Mouse (Mus musculus) MEL (cell line): ENCODE measurements around the gene Olfr689. TPM values are rescaled to one million over a fixed set of nuclear protein-coding genes. Genes with fewer than 3 reads are reported as not detected.

Experiments
- DNase-seq: peaks from one replicate; pipeline ENCODE4 v3.0.0; 2011; ENCODE audit warnings: low read depth, low spot score
- H3K27ac ChIP-seq: 2 replicates; pipeline ENCODE4 v1.5.1; 2012; ENCODE audit warnings: low read depth, mild to moderate bottlenecking, control low read depth, low read length, moderate library complexity; ENCODE audit not compliant: control insufficient read depth
- H3K27me3 ChIP-seq, 2 experiments: fragments of 150-350 bp in 1 of 2; sonication (generic) in 1 of 2; 2 replicates each; pipeline ENCODE4 v1.6.1; 2012; ENCODE audit warnings: low read length in 2 of 2, mild to moderate bottlenecking in 2 of 2, improper control_type of control experiment in 1 of 2, moderate library complexity in 1 of 2; ENCODE audit not compliant: insufficient read depth in 2 of 2, control insufficient read depth in 1 of 2
- H3K36me3 ChIP-seq, 2 experiments: 2 replicates each; pipeline ENCODE4 v1.6.1; 2012 to 2014; ENCODE audit warnings: low read length in 2 of 2, improper control_type of control experiment in 1 of 2, inconsistent platforms in 1 of 2, mild to moderate bottlenecking in 1 of 2; ENCODE audit not compliant: insufficient read depth in 2 of 2, control insufficient read depth in 1 of 2
- H3K4me1 ChIP-seq, 2 experiments: fragments of 150-350 bp in 1 of 2; sonication (generic) in 1 of 2; 2 replicates each; pipeline ENCODE4 v1.6.1; 2012; ENCODE audit warnings: low read length in 2 of 2, improper control_type of control experiment in 1 of 2, mild to moderate bottlenecking in 1 of 2; ENCODE audit not compliant: insufficient read depth in 2 of 2, control insufficient read depth in 1 of 2
- H3K4me3 ChIP-seq, 2 experiments: fragments of 150-350 bp in 1 of 2; sonication (generic) in 1 of 2; 2 replicates each; pipeline ENCODE4 v1.5.1; 2012; ENCODE audit warnings: low read depth in 2 of 2, low read length in 2 of 2, mild to moderate bottlenecking in 2 of 2, moderate library complexity in 2 of 2, control low read depth in 1 of 2, improper control_type of control experiment in 1 of 2; ENCODE audit not compliant: control insufficient read depth in 1 of 2, insufficient read depth in 1 of 2
- H3K79me2 ChIP-seq: 2 replicates; pipeline ENCODE4 v1.6.1; 2012; ENCODE audit warnings: mild to moderate bottlenecking, low read length, moderate library complexity; ENCODE audit not compliant: control insufficient read depth, poor library complexity, insufficient read depth
- H3K9ac ChIP-seq: 2 replicates; pipeline ENCODE4 v1.6.1; 2012; ENCODE audit warnings: low read depth, mild to moderate bottlenecking, control low read depth, low read length, moderate library complexity; ENCODE audit not compliant: control insufficient read depth, poor library complexity, severe bottlenecking
- H3K9me3 ChIP-seq: fragments of 150-350 bp; sonication (generic); replicated peaks from 2 replicates; pipeline ENCODE4 v1.6.1; 2012; ENCODE audit warnings: mild to moderate bottlenecking, low read length, improper control_type of control experiment, moderate library complexity; ENCODE audit not compliant: insufficient read depth
- CHD1 ChIP-seq: IDR thresholded peaks from 2 replicates; pipeline ENCODE4 v1.6.1; 2012; ENCODE audit warnings: low read depth, mild to moderate bottlenecking, inconsistent platforms, low read length, improper control_type of control experiment
- CHD2 ChIP-seq: IDR thresholded peaks from 2 replicates; pipeline ENCODE4 v1.6.1; 2011; ENCODE audit warnings: low read length, improper control_type of control experiment
- E2F4 ChIP-seq: IDR thresholded peaks from 2 replicates; pipeline ENCODE4 v1.6.1; 2011; ENCODE audit warnings: low read depth, low read length, improper control_type of control experiment, borderline replicate concordance
- ELF1 ChIP-seq: IDR thresholded peaks from 2 replicates; pipeline ENCODE4 v1.6.1; 2014; ENCODE audit warnings: low read depth, mild to moderate bottlenecking, inconsistent platforms, low read length, improper control_type of control experiment, moderate library complexity
- EP300 ChIP-seq, 2 experiments: IDR thresholded peaks; 2 replicates each; pipeline ENCODE4 v1.6.1; 2011; ENCODE audit warnings: improper control_type of control experiment in 2 of 2, low read length in 2 of 2, low read depth in 1 of 2, mild to moderate bottlenecking in 1 of 2
- ETS1 ChIP-seq: IDR thresholded peaks from 2 replicates; pipeline ENCODE4 v1.6.1; 2012; ENCODE audit warnings: low read depth, mild to moderate bottlenecking, inconsistent platforms, low read length, improper control_type of control experiment, moderate library complexity
- GABPA ChIP-seq: IDR thresholded peaks from 2 replicates; pipeline ENCODE4 v1.6.1; 2012; ENCODE audit warnings: low read depth, mild to moderate bottlenecking, inconsistent platforms, low read length, improper control_type of control experiment, moderate library complexity
- GATA1 ChIP-seq: IDR thresholded peaks from 2 replicates; pipeline ENCODE4 v1.6.1; 2011; ENCODE audit warnings: low read depth, low read length, improper control_type of control experiment
- KAT2A ChIP-seq: conservative IDR thresholded peaks from 2 replicates; pipeline ENCODE4 v1.6.1; 2012; ENCODE audit warnings: low read depth, low read length, improper control_type of control experiment, inconsistent platforms
- MAFK ChIP-seq: IDR thresholded peaks from 2 replicates; pipeline ENCODE4 v1.6.1; 2011; ENCODE audit warnings: low read depth, mild to moderate bottlenecking, low read length, improper control_type of control experiment, borderline replicate concordance
- MAX ChIP-seq: IDR thresholded peaks from 2 replicates; pipeline ENCODE4 v1.6.1; 2011; ENCODE audit warnings: low read length, improper control_type of control experiment
- MAZ ChIP-seq: IDR thresholded peaks from 2 replicates; pipeline ENCODE4 v1.6.1; 2012; ENCODE audit warnings: low read depth, mild to moderate bottlenecking, inconsistent platforms, low read length, improper control_type of control experiment
- MEF2A ChIP-seq: IDR thresholded peaks from 2 replicates; pipeline ENCODE4 v1.6.1; 2014; ENCODE audit warnings: low read depth, mild to moderate bottlenecking, inconsistent platforms, low read length, improper control_type of control experiment; ENCODE audit not compliant: poor library complexity, insufficient replicate concordance, severe bottlenecking; ENCODE audit errors: extremely low read depth
- MXI1 ChIP-seq: IDR thresholded peaks from 2 replicates; pipeline ENCODE4 v1.6.1; 2011; ENCODE audit warnings: mild to moderate bottlenecking, low read depth, low read length, improper control_type of control experiment
- NELFE ChIP-seq: IDR thresholded peaks from 2 replicates; pipeline ENCODE4 v1.6.1; 2011; ENCODE audit warnings: low read depth, low read length, improper control_type of control experiment
- NRF1 ChIP-seq: IDR thresholded peaks from 2 replicates; pipeline ENCODE4 v1.6.1; 2014; ENCODE audit warnings: low read depth, mild to moderate bottlenecking, inconsistent platforms, low read length, improper control_type of control experiment, moderate library complexity; ENCODE audit not compliant: poor library complexity, insufficient read depth, severe bottlenecking
- POLR2AphosphoS5 ChIP-seq: IDR thresholded peaks from 2 replicates; pipeline ENCODE4 v1.6.1; 2012; ENCODE audit warnings: low read depth, borderline replicate concordance, mild to moderate bottlenecking, inconsistent platforms, low read length, moderate library complexity, mixed read lengths
- RAD21 ChIP-seq: IDR thresholded peaks from 2 replicates; pipeline ENCODE4 v1.6.1; 2011; ENCODE audit warnings: mild to moderate bottlenecking, low read depth, low read length, improper control_type of control experiment
- RCOR1 ChIP-seq: IDR thresholded peaks from 2 replicates; pipeline ENCODE4 v1.6.1; 2012; ENCODE audit warnings: low read depth, mild to moderate bottlenecking, inconsistent platforms, low read length, improper control_type of control experiment
- SIN3A ChIP-seq: IDR thresholded peaks from 2 replicates; pipeline ENCODE4 v1.6.1; 2012; ENCODE audit warnings: low read length, improper control_type of control experiment, inconsistent platforms
- TBP ChIP-seq: IDR thresholded peaks from 2 replicates; pipeline ENCODE4 v1.8.0; 2011; ENCODE audit warnings: low read depth, low read length, improper control_type of control experiment
- TCF12 ChIP-seq: IDR thresholded peaks from 2 replicates; pipeline ENCODE4 v1.6.1; 2014; ENCODE audit warnings: low read depth, mild to moderate bottlenecking, inconsistent platforms, low read length, improper control_type of control experiment, moderate library complexity
- UBTF ChIP-seq: IDR thresholded peaks from 2 replicates; pipeline ENCODE4 v1.6.1; 2012; ENCODE audit warnings: low read depth, mild to moderate bottlenecking, inconsistent platforms, low read length, improper control_type of control experiment, moderate library complexity, borderline replicate concordance; ENCODE audit not compliant: insufficient read depth
- ZC3H11A ChIP-seq: IDR thresholded peaks from 2 replicates; pipeline ENCODE4 v1.6.1; 2012; ENCODE audit warnings: low read depth, mild to moderate bottlenecking, inconsistent platforms, low read length, improper control_type of control experiment
- ZKSCAN1 ChIP-seq: IDR thresholded peaks from 2 replicates; pipeline ENCODE4 v1.6.1; 2012; ENCODE audit warnings: low read depth, mild to moderate bottlenecking, inconsistent platforms, low read length, improper control_type of control experiment, moderate library complexity
- polyA plus RNA-seq, 2 experiments: library from polyadenylated mRNA; stranded (reverse) in 1 of 2; unstranded in 1 of 2; fragments of >175 nt in 1 of 2; fragments of >200 nt in 1 of 2; gene quantifications; 2 replicates each; pipeline versions ENCODE4 v1.2.1 to v1.2.4; 2012; ENCODE audit warnings: low replicate concordance in 2 of 2, low read depth in 1 of 2; ENCODE audit not compliant: insufficient read length in 2 of 2, insufficient read depth in 1 of 2, missing spikeins in 1 of 2
- total RNA-seq: library from RNA; depleted of rRNA; stranded (reverse); fragments of 300-350 nt; gene quantifications from 2 replicates; pipeline ENCODE4 v1.2.3, GENCODE M21; 2012

Gene Olfr689
- total and polyA plus RNA-seq, 3 experiments, result not detected

GRCm38 (mm10) chr7:105334004-105334403 lies 23.0 kb downstream of the Olfr689 start, which contains the start of gene Olfr690:
Olfr690 (minus strand) TSS chr7:105334104.
- Histone ChIP-seq H3K36me3 (no peaks in the 10 kb centered on the region), H3K4me1 (no peaks in the 10 kb centered on the region), H3K27me3 (no peaks in the 10 kb centered on the region), H3K9me3 (no peaks in the 10 kb centered on the region), H3K27ac (no peak within 1 kb of the TSS), H3K4me3 (no peak within 1 kb of the TSS), H3K9ac (no peak within 1 kb of the TSS), H3K79me2 (no peaks in the 10 kb centered on the region)
- TF ChIP-seq KAT2A (no peak), POLR2AphosphoS5 (no peak), GATA1 (no peak), ZKSCAN1 (no peak), ETS1 (no peak), MXI1 (no peak), UBTF (no peak), MEF2A (no peak), RCOR1 (no peak), SIN3A (no peak), CHD2 (no peak), MAZ (no peak), TBP (no peak), EP300 (IDR thresholded peaks at IDR 0.05; ENCODE audit: low read depth in 1 of 2, low read length in 2 of 2) (no peak), NRF1 (no peak), E2F4 (no peak), GABPA (no peak), MAX (no peak), NELFE (no peak)
- DNase-seq, result no peak

- no peak within 1 kb of the TSS for H3K9ac ChIP-seq
- no peaks in the 10 kb centered on the region for H3K27me3 ChIP-seq
- no peak for DNase-seq
- TF ChIP-seq MAFK, result no peak
- no peak for TF ChIP-seq ZC3H11A
- no peak for TF ChIP-seq TCF12
- no peak for TF ChIP-seq CHD2
- no peak for TF ChIP-seq RAD21
- no peak for TF ChIP-seq CHD1
- no peak for TF ChIP-seq RCOR1
- TF ChIP-seq KAT2A, result no peak
- no peak for TF ChIP-seq ELF1
- TF ChIP-seq, all 39 proteins: peak for 0
- H3K36me3 ChIP-seq, result no peaks in the 10 kb centered on the region
- H3K79me2 ChIP-seq, result no peaks in the 10 kb centered on the region
- no peak within 1 kb of the TSS for H3K27ac ChIP-seq
- no peaks in the 10 kb centered on the region for H3K9me3 ChIP-seq
- no peak within 1 kb of the TSS for H3K4me3 ChIP-seq
- H3K4me1 ChIP-seq, result no peaks in the 10 kb centered on the region
Measured at GRCm38 (mm10) chr7:105342170-105342569, 31.2 kb downstream of the Olfr689 start, which contains the start of gene Olfr691. Olfr691 (minus strand) TSS chr7:105342270.
